Mouse (Mus musculus): ENCODE measurements around the gene Ndufaf2. TPM values are rescaled to one million over a fixed set of nuclear protein-coding genes. Genes with fewer than 3 reads are reported as not detected.

Ndufaf2 gene
- total RNA-seq, 2 experiments from 2014 or later = 23.5 to 24.7 TPM

- intact Hi-C loops (cut with DNase I) = no loop called here
- no peak for DNase-seq (ENCODE audit: extremely low spot score in 1 of 2, low spot score in 2 of 2)
These were observed 165.8 kb downstream of the Ndufaf2 start for GRCm38 (mm10) chr13:107992573-107992972.

- no peak for DNase-seq (ENCODE audit: extremely low spot score in 1 of 2, low spot score in 2 of 2)
- intact Hi-C loops (cut with DNase I) = no loop called here
These were observed 173.8 kb downstream of the Ndufaf2 start for GRCm38 (mm10) chr13:107984641-107985040.

GRCm38 (mm10) chr13:107984186-107984585 is 174.2 kb downstream of the Ndufaf2 start:
- intact Hi-C loops (cut with DNase I) = no loop called here
- DNase-seq (ENCODE audit: extremely low spot score in 1 of 2, low spot score in 2 of 2) = no peak

- no peak for DNase-seq (ENCODE audit: extremely low spot score in 1 of 2, low spot score in 2 of 2)
- intact Hi-C loops (cut with DNase I) = no loop called here
These were observed 175.1 kb downstream of the Ndufaf2 start for GRCm38 (mm10) chr13:107983231-107983847.

- intact Hi-C loops (cut with DNase I) = loop anchor here (5.0 kb wide), 1 partner anchor 87 kb away; no protein-coding TSS in a partner anchor
- no peak for DNase-seq (ENCODE audit: extremely low spot score in 1 of 2, low spot score in 2 of 2)
These were observed 179.0 kb downstream of the Ndufaf2 start for GRCm38 (mm10) chr13:107979461-107979860.

- intact Hi-C loops (cut with DNase I) = loop anchor here (5.0 kb wide), 1 partner anchor 85 kb away; no protein-coding TSS in a partner anchor
These were observed 181.4 kb downstream of the Ndufaf2 start for GRCm38 (mm10) chr13:107976886-107977656.

GRCm38 (mm10) chr13:107972451-107972850 is 186.0 kb downstream of the Ndufaf2 start:
- DNase-seq (ENCODE audit: extremely low spot score in 1 of 2, low spot score in 2 of 2) = no peak

More at GRCm38 (mm10) chr13:107976886-107977656, 181.4 kb downstream of the Ndufaf2 start:
- no peak for DNase-seq (ENCODE audit: extremely low spot score in 1 of 2, low spot score in 2 of 2)

GRCm38 (mm10) chr13:107971868-107972267 is 186.6 kb downstream of the Ndufaf2 start:
- intact Hi-C loops (cut with DNase I) = no loop called here
- no peak for DNase-seq (ENCODE audit: extremely low spot score in 1 of 2, low spot score in 2 of 2)

More at GRCm38 (mm10) chr13:107972451-107972850, 186.0 kb downstream of the Ndufaf2 start:
- intact Hi-C loops (cut with DNase I) = no loop called here

- peak in 1 of 2 experiments; percentile 54 for DNase-seq (ENCODE audit: extremely low spot score in 1 of 2, low spot score in 2 of 2)
- intact Hi-C loops (cut with DNase I) = no loop called here
These were observed 187.8 kb downstream of the Ndufaf2 start for GRCm38 (mm10) chr13:107970422-107971142.

- DNase-seq (ENCODE audit: extremely low spot score in 1 of 2, low spot score in 2 of 2) = peak in 1 of 2 experiments; percentile 23
- intact Hi-C loops (cut with DNase I) = no loop called here
These were observed 188.4 kb downstream of the Ndufaf2 start for GRCm38 (mm10) chr13:107969961-107970391.

- no peak for DNase-seq (ENCODE audit: extremely low spot score in 1 of 2, low spot score in 2 of 2)
- intact Hi-C loops (cut with DNase I) = no loop called here
These were observed 193.8 kb downstream of the Ndufaf2 start for GRCm38 (mm10) chr13:107964616-107965015.

- DNase-seq (ENCODE audit: extremely low spot score in 1 of 2, low spot score in 2 of 2) = no peak
- intact Hi-C loops (cut with DNase I) = no loop called here
These were observed 195.0 kb downstream of the Ndufaf2 start for GRCm38 (mm10) chr13:107963471-107963870.

- intact Hi-C loops (cut with DNase I) = no loop called here
- no peak for DNase-seq (ENCODE audit: extremely low spot score in 1 of 2, low spot score in 2 of 2)
These were observed 195.7 kb downstream of the Ndufaf2 start for GRCm38 (mm10) chr13:107962741-107963140.

- intact Hi-C loops (cut with DNase I) = no loop called here
- DNase-seq (ENCODE audit: extremely low spot score in 1 of 2, low spot score in 2 of 2) = no peak
These were observed 196.5 kb downstream of the Ndufaf2 start for GRCm38 (mm10) chr13:107961972-107962371.

- intact Hi-C loops (cut with DNase I) = no loop called here
- no peak for DNase-seq (ENCODE audit: extremely low spot score in 1 of 2, low spot score in 2 of 2)
These were observed 196.9 kb downstream of the Ndufaf2 start for GRCm38 (mm10) chr13:107961501-107961900.

- intact Hi-C loops (cut with DNase I) = no loop called here
- no peak for DNase-seq (ENCODE audit: extremely low spot score in 1 of 2, low spot score in 2 of 2)
These were observed 197.9 kb downstream of the Ndufaf2 start for GRCm38 (mm10) chr13:107960549-107960948.

- no peak for DNase-seq (ENCODE audit: extremely low spot score in 1 of 2, low spot score in 2 of 2)
- intact Hi-C loops (cut with DNase I) = no loop called here
These were observed 198.5 kb downstream of the Ndufaf2 start for GRCm38 (mm10) chr13:107959891-107960290.

GRCm38 (mm10) chr13:107956246-107956645 is 202.2 kb downstream of the Ndufaf2 start:
- DNase-seq (ENCODE audit: extremely low spot score in 1 of 2, low spot score in 2 of 2) = no peak
- intact Hi-C loops (cut with DNase I) = no loop called here

- intact Hi-C loops (cut with DNase I) = no loop called here
- no peak for DNase-seq (ENCODE audit: extremely low spot score in 1 of 2, low spot score in 2 of 2)
These were observed 202.9 kb downstream of the Ndufaf2 start for GRCm38 (mm10) chr13:107955327-107956110.
